Mouse (Mus musculus): ENCODE data around the gene Cabp2. TPM values are rescaled to one million over a fixed set of nuclear protein-coding genes. Genes with fewer than 3 reads are reported as not detected.

Gene Cabp2
- total RNA-seq, 1 experiment from 2014 or later = not detected

GRCm38 (mm10) chr19:4096642-4097440 is 15.5 kb downstream of the Cabp2 start, which contains the start of gene Cdk2ap2:
TSS of gene Cdk2ap2 (plus strand) at chr19:4097182.
- ATAC-seq (replicated peaks; ENCODE audit: insufficient number of reproducible peaks, low FRiP score, low TSS enrichment, poor library complexity, severe bottlenecking) = peak; percentile 67

- ATAC-seq (replicated peaks; ENCODE audit: insufficient number of reproducible peaks, low FRiP score, low TSS enrichment, poor library complexity, severe bottlenecking) = peak; percentile 28
Measured at GRCm38 (mm10) chr19:4097441-4097825, 16.1 kb downstream of the Cabp2 start.

- ATAC-seq (replicated peaks; ENCODE audit: insufficient number of reproducible peaks, low FRiP score, low TSS enrichment, poor library complexity, severe bottlenecking) = peak; percentile 4; the same call in 1 of the 2 replicates
Measured at GRCm38 (mm10) chr19:4098426-4098825, 17.0 kb downstream of the Cabp2 start.

GRCm38 (mm10) chr19:4099056-4099455 is 17.7 kb downstream of the Cabp2 start:
- ATAC-seq (replicated peaks; ENCODE audit: insufficient number of reproducible peaks, low FRiP score, low TSS enrichment, poor library complexity, severe bottlenecking) = peak; percentile 45

- ATAC-seq (replicated peaks; ENCODE audit: insufficient number of reproducible peaks, low FRiP score, low TSS enrichment, poor library complexity, severe bottlenecking) = 0 out of 2 replicates have a peak, but pooled peaks have one; percentile 9
Measured at GRCm38 (mm10) chr19:4099837-4100717, 18.7 kb downstream of the Cabp2 start, which contains the start of gene Pitpnm1. TSS of gene Pitpnm1 (plus strand) at chr19:4099998.

GRCm38 (mm10) chr19:4100718-4101261 is 19.4 kb downstream of the Cabp2 start:
- ATAC-seq (replicated peaks; ENCODE audit: insufficient number of reproducible peaks, low FRiP score, low TSS enrichment, poor library complexity, severe bottlenecking) = no peak

GRCm38 (mm10) chr19:4101466-4101865 is 20.1 kb downstream of the Cabp2 start:
- ATAC-seq (replicated peaks; ENCODE audit: insufficient number of reproducible peaks, low FRiP score, low TSS enrichment, poor library complexity, severe bottlenecking) = no peak

GRCm38 (mm10) chr19:4102049-4102448 is 20.7 kb downstream of the Cabp2 start:
- ATAC-seq (replicated peaks; ENCODE audit: insufficient number of reproducible peaks, low FRiP score, low TSS enrichment, poor library complexity, severe bottlenecking) = no peak

- no peak for ATAC-seq (replicated peaks; ENCODE audit: insufficient number of reproducible peaks, low FRiP score, low TSS enrichment, poor library complexity, severe bottlenecking)
Measured at GRCm38 (mm10) chr19:4102626-4103025, 21.2 kb downstream of the Cabp2 start.

- ATAC-seq (replicated peaks; ENCODE audit: insufficient number of reproducible peaks, low FRiP score, low TSS enrichment, poor library complexity, severe bottlenecking) = no peak
Measured at GRCm38 (mm10) chr19:4103294-4103693, 21.9 kb downstream of the Cabp2 start.

GRCm38 (mm10) chr19:4103792-4104191 is 22.4 kb downstream of the Cabp2 start:
- no peak for ATAC-seq (replicated peaks; ENCODE audit: insufficient number of reproducible peaks, low FRiP score, low TSS enrichment, poor library complexity, severe bottlenecking)

GRCm38 (mm10) chr19:4104675-4105194 is 23.4 kb downstream of the Cabp2 start:
- no peak for ATAC-seq (replicated peaks; ENCODE audit: insufficient number of reproducible peaks, low FRiP score, low TSS enrichment, poor library complexity, severe bottlenecking)

- no peak for ATAC-seq (replicated peaks; ENCODE audit: insufficient number of reproducible peaks, low FRiP score, low TSS enrichment, poor library complexity, severe bottlenecking)
Measured at GRCm38 (mm10) chr19:4106654-4107053, 25.3 kb downstream of the Cabp2 start.

GRCm38 (mm10) chr19:4108535-4108934 is 27.2 kb downstream of the Cabp2 start:
- ATAC-seq (replicated peaks; ENCODE audit: insufficient number of reproducible peaks, low FRiP score, low TSS enrichment, poor library complexity, severe bottlenecking) = no peak

- peak; percentile 37; the same call in 1 of the 2 replicates for ATAC-seq (replicated peaks; ENCODE audit: insufficient number of reproducible peaks, low FRiP score, low TSS enrichment, poor library complexity, severe bottlenecking)
Measured at GRCm38 (mm10) chr19:4112063-4112960, 30.9 kb downstream of the Cabp2 start.

- ATAC-seq (replicated peaks; ENCODE audit: insufficient number of reproducible peaks, low FRiP score, low TSS enrichment, poor library complexity, severe bottlenecking) = peak; percentile 24
Measured at GRCm38 (mm10) chr19:4113186-4113805, 31.9 kb downstream of the Cabp2 start.

GRCm38 (mm10) chr19:4113806-4114230 is 32.4 kb downstream of the Cabp2 start:
- ATAC-seq (replicated peaks; ENCODE audit: insufficient number of reproducible peaks, low FRiP score, low TSS enrichment, poor library complexity, severe bottlenecking) = peak; percentile 55
